Mouse (Mus musculus) heart, adult 8-10 months (tissue): ENCODE data around the gene Eogt. TPM values are rescaled to one million over a fixed set of nuclear protein-coding genes. Genes with fewer than 3 reads are reported as not detected.

ENCODE experiments used
- DNase-seq: peaks from one replicate; pipeline ENCODE4 v3.0.0; 2022; ENCODE audit warnings: low spot score
- total RNA-seq, 4 experiments: library from RNA; stranded (reverse); gene quantifications; 2 replicates each; pipeline ENCODE4 v1.2.4; 2022

Gene Eogt
- 10 to 100 TPM; 11.2 to 13.1 (median 12.1) TPM for total RNA-seq

GRCm38 (mm10) chr6:97148383-97149251, at the start of gene Eogt:
TSS of gene Eogt (minus strand) at chr6:97149182.
- DNase-seq = peak; percentile 76

- no peak for DNase-seq
Observed at GRCm38 (mm10) chr6:97179367-97179828, 30.4 kb upstream of the Eogt start.

GRCm38 (mm10) chr6:97178491-97179366, 29.7 kb upstream of the Eogt start, which contains the start of gene Tmf1:
TSS of gene Tmf1 (minus strand) at chr6:97179122.
- peak; percentile 95 for DNase-seq

- no peak for DNase-seq
Observed at GRCm38 (mm10) chr6:97175716-97176115, 26.7 kb upstream of the Eogt start.

- DNase-seq = no peak
Observed at GRCm38 (mm10) chr6:97150156-97150555, 1.2 kb upstream of the Eogt start.

GRCm38 (mm10) chr6:97149721-97150120, 739 bp upstream of the Eogt start:
- DNase-seq = no peak

GRCm38 (mm10) chr6:97147755-97148382, 1.1 kb downstream of the Eogt start:
- DNase-seq = peak; percentile 24

GRCm38 (mm10) chr6:97145156-97145555, 3.8 kb downstream of the Eogt start:
- peak; percentile 58 for DNase-seq

GRCm38 (mm10) chr6:97144359-97144758, 4.6 kb downstream of the Eogt start:
- DNase-seq = peak; percentile 34

GRCm38 (mm10) chr6:97142611-97143010, 6.4 kb downstream of the Eogt start:
- DNase-seq = no peak

GRCm38 (mm10) chr6:97141811-97142210, 7.2 kb downstream of the Eogt start:
- DNase-seq = no peak

GRCm38 (mm10) chr6:97132707-97133303, 16.2 kb downstream of the Eogt start:
- DNase-seq = no peak

GRCm38 (mm10) chr6:97131808-97132207, 17.2 kb downstream of the Eogt start:
- DNase-seq = no peak

GRCm38 (mm10) chr6:97130979-97131378, 18.0 kb downstream of the Eogt start:
- no peak for DNase-seq

GRCm38 (mm10) chr6:97124336-97125010, 24.5 kb downstream of the Eogt start:
- DNase-seq = no peak

GRCm38 (mm10) chr6:97120922-97121321, 28.1 kb downstream of the Eogt start:
- no peak for DNase-seq

- DNase-seq = no peak
Observed at GRCm38 (mm10) chr6:97118327-97118726, 30.7 kb downstream of the Eogt start.

GRCm38 (mm10) chr6:97116896-97117295, 32.1 kb downstream of the Eogt start:
- DNase-seq = no peak

GRCm38 (mm10) chr6:97114821-97115220, 34.2 kb downstream of the Eogt start:
- no peak for DNase-seq

GRCm38 (mm10) chr6:97112177-97112576, 36.8 kb downstream of the Eogt start:
- DNase-seq = no peak

- peak; percentile 15 for DNase-seq
Observed at GRCm38 (mm10) chr6:97106777-97107176, 42.2 kb downstream of the Eogt start.
